Mouse (Mus musculus): ENCODE results near the gene Chkb. TPM values are rescaled to one million over a fixed set of nuclear protein-coding genes. Genes with fewer than 3 reads are reported as not detected.

Gene Chkb
- total and polyA plus RNA-seq, 2 experiments from 2014 or later: 66.2 to 101 TPM

GRCm38 (mm10) chr15:89387127-89387526 is 42.6 kb downstream of the Chkb start:
- TF ChIP-seq CTCF (IDR thresholded peaks at IDR 0.05): no peak
- Histone ChIP-seq H3K36me3 (ENCODE audit: insufficient read depth, low read length) (no peaks in the 10 kb centered on the region), H3K4me1 (ENCODE audit: insufficient read depth, low read length) (no peaks in the 10 kb centered on the region), H3K9me3 (ENCODE audit: low read length) (no peaks in the 10 kb centered on the region), H3K4me3 (ENCODE audit: low read depth, low read length) (no peak overlapping the region), H3K27me3 (ENCODE audit: insufficient read depth, low read length) (no peaks in the 10 kb centered on the region), H3K9ac (replicated peaks; ENCODE audit: low read length, poor library complexity, severe bottlenecking) (no peak overlapping the region), H3K4me2 (ENCODE audit: low read depth, low read length, poor library complexity, severe bottlenecking) (no peak overlapping the region), H3K27ac (ENCODE audit: low read depth, low read length) (no peak overlapping the region)
- ATAC-seq (ENCODE audit: low FRiP score) (no peak), DNase-seq (ENCODE audit: low spot score) (no peak)
- 45% methylated on average over 12 of the region's 12 CpGs for WGBS

GRCm38 (mm10) chr15:89384617-89385016 is 45.1 kb downstream of the Chkb start, which contains the start of gene Klhdc7b:
Klhdc7b (plus strand) TSS chr15:89384917.
- Histone ChIP-seq H3K4me2 (ENCODE audit: low read depth, low read length, poor library complexity, severe bottlenecking) (no peak within 1 kb of the TSS), H3K4me1 (ENCODE audit: insufficient read depth, low read length) (no peaks in the 10 kb centered on the region), H3K9me3 (ENCODE audit: low read length) (no peaks in the 10 kb centered on the region), H3K27ac (ENCODE audit: low read depth, low read length) (no peak within 1 kb of the TSS), H3K4me3 (ENCODE audit: low read depth, low read length) (no peak within 1 kb of the TSS), H3K36me3 (ENCODE audit: insufficient read depth, low read length) (no peaks in the 10 kb centered on the region), H3K27me3 (ENCODE audit: insufficient read depth, low read length) (peaks cover 1% of the 10 kb centered on the region; the same call in 1 of the 2 replicates), H3K9ac (replicated peaks; ENCODE audit: low read length, poor library complexity, severe bottlenecking) (no peak within 1 kb of the TSS)
- 91% methylated on average over 7 of the region's 7 CpGs for WGBS
- DNase-seq (ENCODE audit: low spot score): no peak
- no peak for ATAC-seq (ENCODE audit: low FRiP score)
- TF ChIP-seq CTCF (IDR thresholded peaks at IDR 0.05): no peak

- Histone ChIP-seq H3K36me3 (ENCODE audit: insufficient read depth, low read length) (no peaks in the 10 kb centered on the region), H3K27me3 (ENCODE audit: insufficient read depth, low read length) (peaks cover 32% of the 10 kb centered on the region), H3K4me2 (ENCODE audit: low read depth, low read length, poor library complexity, severe bottlenecking) (peak overlapping the region; percentile 66), H3K9ac (replicated peaks; ENCODE audit: low read length, poor library complexity, severe bottlenecking) (no peak overlapping the region), H3K4me3 (ENCODE audit: low read depth, low read length) (peak overlapping the region; percentile 33), H3K9me3 (ENCODE audit: low read length) (no peaks in the 10 kb centered on the region), H3K4me1 (ENCODE audit: insufficient read depth, low read length) (peaks cover 13% of the 10 kb centered on the region), H3K27ac (ENCODE audit: low read depth, low read length) (no peak overlapping the region)
- DNase-seq (ENCODE audit: low spot score) (no peak), ATAC-seq (ENCODE audit: low FRiP score) (no peak)
- no peak for TF ChIP-seq CTCF (IDR thresholded peaks at IDR 0.05)
- WGBS: 16% methylated on average over 10 of the region's 10 CpGs
These were observed 50.3 kb downstream of the Chkb start for GRCm38 (mm10) chr15:89379429-89379828.

- WGBS: 1% methylated on average over 33 of the region's 33 CpGs
- Histone ChIP-seq H3K9ac (replicated peaks; ENCODE audit: low read length, poor library complexity, severe bottlenecking) (0 out of 2 replicates have a peak within 1 kb of the TSS, but pooled peaks have one; percentile 25), H3K4me3 (ENCODE audit: low read depth, low read length) (peak within 1 kb of the TSS; percentile 33), H3K36me3 (ENCODE audit: insufficient read depth, low read length) (no peaks in the 10 kb centered on the region), H3K9me3 (ENCODE audit: low read length) (no peaks in the 10 kb centered on the region), H3K27ac (ENCODE audit: low read depth, low read length) (no peak within 1 kb of the TSS), H3K4me2 (ENCODE audit: low read depth, low read length, poor library complexity, severe bottlenecking) (peak within 1 kb of the TSS; percentile 66), H3K4me1 (ENCODE audit: insufficient read depth, low read length) (peaks cover 16% of the 10 kb centered on the region), H3K27me3 (ENCODE audit: insufficient read depth, low read length) (peaks cover 32% of the 10 kb centered on the region)
- DNase-seq (ENCODE audit: low spot score) (no peak), ATAC-seq (ENCODE audit: low FRiP score) (no peak)
- no peak for TF ChIP-seq CTCF (IDR thresholded peaks at IDR 0.05)
These were observed 50.8 kb downstream of the Chkb start, which contains the start of gene Odf3b for GRCm38 (mm10) chr15:89378831-89379401. Odf3b (minus strand) TSS chr15:89379282.

GRCm38 (mm10) chr15:89377938-89378828 is 51.5 kb downstream of the Chkb start:
- ATAC-seq (ENCODE audit: low FRiP score) (no peak), DNase-seq (ENCODE audit: low spot score) (no peak)
- TF ChIP-seq CTCF (IDR thresholded peaks at IDR 0.05): no peak
- H3K36me3 ChIP-seq (ENCODE audit: insufficient read depth, low read length): no peaks in the 10 kb centered on the region
- H3K9ac ChIP-seq (replicated peaks; ENCODE audit: low read length, poor library complexity, severe bottlenecking): 0 out of 2 replicates have a peak overlapping the region, but pooled peaks have one; percentile 25
- H3K4me2 ChIP-seq (ENCODE audit: low read depth, low read length, poor library complexity, severe bottlenecking): peak overlapping the region; percentile 66
- H3K9me3 ChIP-seq (ENCODE audit: low read length): no peaks in the 10 kb centered on the region
- H3K27me3 ChIP-seq (ENCODE audit: insufficient read depth, low read length): peaks cover 32% of the 10 kb centered on the region
- H3K27ac ChIP-seq (ENCODE audit: low read depth, low read length): no peak overlapping the region
- H3K4me3 ChIP-seq (ENCODE audit: low read depth, low read length): peak overlapping the region; percentile 33
- H3K4me1 ChIP-seq (ENCODE audit: insufficient read depth, low read length): peaks cover 16% of the 10 kb centered on the region
- 14% methylated on average over 46 of the region's 46 CpGs for WGBS

GRCm38 (mm10) chr15:89377362-89377761 is 52.3 kb downstream of the Chkb start:
- 9% methylated on average over 18 of the region's 18 CpGs for WGBS

More at GRCm38 (mm10) chr15:89377362-89377761, 52.3 kb downstream of the Chkb start:
- ATAC-seq (ENCODE audit: low FRiP score) (no peak), DNase-seq (ENCODE audit: low spot score) (no peak)
- no peak for TF ChIP-seq CTCF (IDR thresholded peaks at IDR 0.05)
- H3K36me3 ChIP-seq (ENCODE audit: insufficient read depth, low read length): peaks cover 2% of the 10 kb centered on the region; the same call in 1 of the 2 replicates
- peaks cover 32% of the 10 kb centered on the region for H3K27me3 ChIP-seq (ENCODE audit: insufficient read depth, low read length)
- H3K9me3 ChIP-seq (ENCODE audit: low read length): no peaks in the 10 kb centered on the region
- 0 out of 2 replicates have a peak overlapping the region, but pooled peaks have one; percentile 5 for H3K4me3 ChIP-seq (ENCODE audit: low read depth, low read length)
- H3K27ac ChIP-seq (ENCODE audit: low read depth, low read length): no peak overlapping the region
- peaks cover 16% of the 10 kb centered on the region for H3K4me1 ChIP-seq (ENCODE audit: insufficient read depth, low read length)
- no peak overlapping the region for H3K9ac ChIP-seq (replicated peaks; ENCODE audit: low read length, poor library complexity, severe bottlenecking)
- H3K4me2 ChIP-seq (ENCODE audit: low read depth, low read length, poor library complexity, severe bottlenecking): no peak overlapping the region

Data from midbrain, postnatal 0 days (tissue).